Mouse (Mus musculus): Measurements from ENCODE around the gene Pot1a. TPM values are rescaled to one million over a fixed set of nuclear protein-coding genes. Genes with fewer than 3 reads are reported as not detected.

Pot1a gene
- 45.3 and 47.8 TPM in 2 replicates for polyA plus RNA-seq (2014; fragmentation: Nextera tagmentation; extraction: Ambion mirVana)

GRCm38 (mm10) chr6:25808806-25809495 is at the start of gene Pot1a:
Pot1a (minus strand) TSS chr6:25809246.
- Histone ChIP-seq H3K4me2 (ENCODE audit: low read depth) (peak within 1 kb of the TSS; percentile 47), H3K9ac (ENCODE audit: low read length) (peak within 1 kb of the TSS; percentile 77), H3K27ac (ENCODE audit: low read depth, low read length) (peak within 1 kb of the TSS; percentile 67), H3K36me3 (ENCODE audit: control insufficient read depth, insufficient read depth, low read length) (no peaks in the 10 kb centered on the region), H3K27me3 (ENCODE audit: control insufficient read depth, insufficient read depth, low read length) (no peaks in the 10 kb centered on the region), H3K4me3 (ENCODE audit: low read depth, low read length) (peak within 1 kb of the TSS; percentile 61), H3K4me1 (ENCODE audit: control insufficient read depth, insufficient read depth, low read length) (0 out of 2 replicates have a peak, but pooled peaks cover 2% of the 10 kb centered on the region), H3K9me3 (ENCODE audit: control insufficient read depth, low read length) (no peaks in the 10 kb centered on the region)
- DNase-seq (ENCODE audit: low spot score) (peak; percentile 98), ATAC-seq (ENCODE audit: insufficient read depth, low FRiP score, low TSS enrichment) (peak; percentile 98)
- under 1% methylated on average over 34 of the region's 34 CpGs for WGBS

GRCm38 (mm10) chr6:25836261-25836660 is 27.2 kb upstream of the Pot1a start:
- 33% methylated on average over 2 of the region's 2 CpGs for WGBS
- Histone ChIP-seq H3K9ac (ENCODE audit: low read length) (no peak overlapping the region), H3K4me2 (ENCODE audit: low read depth) (no peak overlapping the region), H3K4me1 (ENCODE audit: control insufficient read depth, insufficient read depth, low read length) (no peaks in the 10 kb centered on the region), H3K9me3 (ENCODE audit: control insufficient read depth, low read length) (no peaks in the 10 kb centered on the region), H3K4me3 (ENCODE audit: low read depth, low read length) (no peak overlapping the region), H3K27ac (ENCODE audit: low read depth, low read length) (no peak overlapping the region), H3K36me3 (ENCODE audit: control insufficient read depth, insufficient read depth, low read length) (no peaks in the 10 kb centered on the region), H3K27me3 (ENCODE audit: control insufficient read depth, insufficient read depth, low read length) (no peaks in the 10 kb centered on the region)
- DNase-seq (ENCODE audit: low spot score) (no peak), ATAC-seq (ENCODE audit: insufficient read depth, low FRiP score, low TSS enrichment) (no peak)

DNA sequence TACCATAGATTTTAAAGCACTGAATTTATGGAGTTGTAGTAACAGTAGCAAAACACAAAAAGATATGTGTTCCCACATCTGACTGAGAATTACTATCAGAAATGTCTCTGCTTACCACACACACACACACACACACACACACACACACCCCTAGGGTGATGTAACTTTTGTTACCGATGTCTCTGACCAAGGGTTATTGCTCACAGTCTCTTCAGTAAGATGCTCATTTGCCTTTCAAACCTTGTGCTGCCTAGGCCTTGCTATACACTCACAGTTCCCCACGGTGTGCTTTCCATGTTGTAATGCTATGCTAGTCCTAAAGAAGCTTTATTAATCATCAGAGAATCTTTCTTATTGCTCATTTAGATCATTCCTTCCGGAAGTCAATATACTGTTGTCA is 3.0 kb downstream of the Pot1a start:
- WGBS, result 89% methylated on average over 3 of the region's 3 CpGs

GRCm38 (mm10) chr6:25802269-25802668 is 6.8 kb downstream of the Pot1a start:
- Histone ChIP-seq H3K9me3 (ENCODE audit: control insufficient read depth, low read length) (no peaks in the 10 kb centered on the region), H3K4me3 (ENCODE audit: low read depth, low read length) (no peak overlapping the region), H3K27ac (ENCODE audit: low read depth, low read length) (no peak overlapping the region), H3K9ac (ENCODE audit: low read length) (no peak overlapping the region), H3K27me3 (ENCODE audit: control insufficient read depth, insufficient read depth, low read length) (no peaks in the 10 kb centered on the region), H3K36me3 (ENCODE audit: control insufficient read depth, insufficient read depth, low read length) (no peaks in the 10 kb centered on the region), H3K4me2 (ENCODE audit: low read depth) (no peak overlapping the region), H3K4me1 (ENCODE audit: control insufficient read depth, insufficient read depth, low read length) (0 out of 2 replicates have a peak, but pooled peaks cover under 1% of the 10 kb centered on the region)
- DNase-seq (ENCODE audit: low spot score) (no peak), ATAC-seq (ENCODE audit: insufficient read depth, low FRiP score, low TSS enrichment) (no peak)
- WGBS, result 96% methylated on average over 3 of the region's 3 CpGs

More for the DNA sequence above, 3.0 kb downstream of the Pot1a start:
- ATAC-seq (ENCODE audit: insufficient read depth, low FRiP score, low TSS enrichment), result no peak
- H3K4me1 ChIP-seq (ENCODE audit: control insufficient read depth, insufficient read depth, low read length), result 0 out of 2 replicates have a peak, but pooled peaks cover 2% of the 10 kb centered on the region
- no peak overlapping the region for H3K4me3 ChIP-seq (ENCODE audit: low read depth, low read length)
- H3K9ac ChIP-seq (ENCODE audit: low read length), result no peak overlapping the region
- no peaks in the 10 kb centered on the region for H3K36me3 ChIP-seq (ENCODE audit: control insufficient read depth, insufficient read depth, low read length)
- no peak for DNase-seq (ENCODE audit: low spot score)
- no peaks in the 10 kb centered on the region for H3K27me3 ChIP-seq (ENCODE audit: control insufficient read depth, insufficient read depth, low read length)
- H3K4me2 ChIP-seq (ENCODE audit: low read depth), result no peak overlapping the region
- no peak overlapping the region for H3K27ac ChIP-seq (ENCODE audit: low read depth, low read length)
- H3K9me3 ChIP-seq (ENCODE audit: control insufficient read depth, low read length), result no peaks in the 10 kb centered on the region

DNA sequence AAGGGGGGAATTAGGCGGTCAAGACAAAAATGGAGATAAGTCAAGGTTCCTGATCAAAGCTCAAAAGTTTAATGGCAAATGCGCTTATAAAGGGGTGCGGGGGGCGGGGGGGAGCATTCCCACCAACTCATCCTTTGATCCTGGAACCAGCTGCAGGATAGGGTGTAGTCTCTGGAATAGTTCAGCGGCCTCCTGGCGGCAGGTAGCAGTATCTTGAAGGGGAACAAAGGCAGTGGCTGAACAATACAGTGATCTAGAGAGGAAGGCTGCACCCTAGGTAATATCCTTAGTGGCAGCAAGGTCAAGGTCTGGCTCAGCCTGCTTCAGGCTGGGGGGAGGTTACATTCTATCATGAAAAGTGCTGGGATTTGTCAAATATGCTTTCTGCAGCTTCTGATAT is 7.8 kb downstream of the Pot1a start:
- Histone ChIP-seq H3K4me2 (ENCODE audit: low read depth) (no peak overlapping the region), H3K27me3 (ENCODE audit: control insufficient read depth, insufficient read depth, low read length) (no peaks in the 10 kb centered on the region), H3K9me3 (ENCODE audit: control insufficient read depth, low read length) (no peaks in the 10 kb centered on the region), H3K4me1 (ENCODE audit: control insufficient read depth, insufficient read depth, low read length) (no peaks in the 10 kb centered on the region), H3K36me3 (ENCODE audit: control insufficient read depth, insufficient read depth, low read length) (no peaks in the 10 kb centered on the region), H3K27ac (ENCODE audit: low read depth, low read length) (no peak overlapping the region), H3K9ac (ENCODE audit: low read length) (no peak overlapping the region), H3K4me3 (ENCODE audit: low read depth, low read length) (no peak overlapping the region)
- 87% methylated on average over 6 of the region's 6 CpGs for WGBS
- DNase-seq (ENCODE audit: low spot score), result no peak
- ATAC-seq (ENCODE audit: insufficient read depth, low FRiP score, low TSS enrichment), result no peak

GRCm38 (mm10) chr6:25768238-25768637 is 40.8 kb downstream of the Pot1a start:
- Histone ChIP-seq H3K27ac (ENCODE audit: low read depth, low read length) (no peak overlapping the region), H3K4me3 (ENCODE audit: low read depth, low read length) (no peak overlapping the region), H3K4me2 (ENCODE audit: low read depth) (no peak overlapping the region), H3K27me3 (ENCODE audit: control insufficient read depth, insufficient read depth, low read length) (no peaks in the 10 kb centered on the region), H3K36me3 (ENCODE audit: control insufficient read depth, insufficient read depth, low read length) (no peaks in the 10 kb centered on the region; the same call in none of the 2 replicates), H3K9ac (ENCODE audit: low read length) (no peak overlapping the region), H3K4me1 (ENCODE audit: control insufficient read depth, insufficient read depth, low read length) (no peaks in the 10 kb centered on the region), H3K9me3 (ENCODE audit: control insufficient read depth, low read length) (no peaks in the 10 kb centered on the region)
- 90% methylated on average over 3 of the region's 3 CpGs for WGBS
- ATAC-seq (ENCODE audit: insufficient read depth, low FRiP score, low TSS enrichment) (no peak), DNase-seq (ENCODE audit: low spot score) (no peak)

- DNase-seq (ENCODE audit: low spot score) (no peak), ATAC-seq (ENCODE audit: insufficient read depth, low FRiP score, low TSS enrichment) (no peak)
- H3K4me3 ChIP-seq (ENCODE audit: low read depth, low read length), result no peak overlapping the region
- no peaks in the 10 kb centered on the region for H3K4me1 ChIP-seq (ENCODE audit: control insufficient read depth, insufficient read depth, low read length)
- no peaks in the 10 kb centered on the region for H3K27me3 ChIP-seq (ENCODE audit: control insufficient read depth, insufficient read depth, low read length)
- no peak overlapping the region for H3K4me2 ChIP-seq (ENCODE audit: low read depth)
- H3K27ac ChIP-seq (ENCODE audit: low read depth, low read length), result no peak overlapping the region
- H3K9me3 ChIP-seq (ENCODE audit: control insufficient read depth, low read length), result no peaks in the 10 kb centered on the region
- 93% methylated on average over 8 of the region's 8 CpGs for WGBS
- no peaks in the 10 kb centered on the region; the same call in none of the 2 replicates for H3K36me3 ChIP-seq (ENCODE audit: control insufficient read depth, insufficient read depth, low read length)
- H3K9ac ChIP-seq (ENCODE audit: low read length), result no peak overlapping the region
Observed at GRCm38 (mm10) chr6:25767552-25767951, 41.5 kb downstream of the Pot1a start.

DNA sequence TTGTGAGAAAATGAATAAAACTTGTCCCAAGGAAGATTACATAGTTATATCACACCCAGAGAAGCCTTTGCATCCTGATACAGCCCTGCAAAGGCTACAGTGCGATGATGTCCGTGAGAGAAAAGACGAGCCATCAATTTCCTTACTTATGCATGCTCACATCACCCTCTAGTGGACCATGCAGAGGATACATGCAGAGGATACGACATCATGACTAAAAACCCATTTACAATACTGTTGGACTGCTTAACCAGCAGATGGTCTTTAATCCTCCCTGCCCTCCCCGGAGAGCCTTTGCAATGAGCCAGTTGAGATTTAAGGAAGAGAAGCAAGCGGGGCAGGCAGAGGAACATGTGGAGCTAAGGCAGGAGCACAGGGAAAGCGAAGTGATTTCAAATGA is 42.0 kb downstream of the Pot1a start:
- H3K36me3 ChIP-seq (ENCODE audit: control insufficient read depth, insufficient read depth, low read length), result no peaks in the 10 kb centered on the region; the same call in none of the 2 replicates
- DNase-seq (ENCODE audit: low spot score) (peak; percentile 40), ATAC-seq (ENCODE audit: insufficient read depth, low FRiP score, low TSS enrichment) (peak; percentile 77)
- H3K4me2 ChIP-seq (ENCODE audit: low read depth), result no peak overlapping the region
- H3K9me3 ChIP-seq (ENCODE audit: control insufficient read depth, low read length), result no peaks in the 10 kb centered on the region
- H3K4me3 ChIP-seq (ENCODE audit: low read depth, low read length), result no peak overlapping the region
- no peak overlapping the region for H3K9ac ChIP-seq (ENCODE audit: low read length)
- H3K4me1 ChIP-seq (ENCODE audit: control insufficient read depth, insufficient read depth, low read length), result no peaks in the 10 kb centered on the region
- H3K27me3 ChIP-seq (ENCODE audit: control insufficient read depth, insufficient read depth, low read length), result no peaks in the 10 kb centered on the region
- 68% methylated on average over 7 of the region's 7 CpGs for WGBS
- H3K27ac ChIP-seq (ENCODE audit: low read depth, low read length), result no peak overlapping the region

DNA sequence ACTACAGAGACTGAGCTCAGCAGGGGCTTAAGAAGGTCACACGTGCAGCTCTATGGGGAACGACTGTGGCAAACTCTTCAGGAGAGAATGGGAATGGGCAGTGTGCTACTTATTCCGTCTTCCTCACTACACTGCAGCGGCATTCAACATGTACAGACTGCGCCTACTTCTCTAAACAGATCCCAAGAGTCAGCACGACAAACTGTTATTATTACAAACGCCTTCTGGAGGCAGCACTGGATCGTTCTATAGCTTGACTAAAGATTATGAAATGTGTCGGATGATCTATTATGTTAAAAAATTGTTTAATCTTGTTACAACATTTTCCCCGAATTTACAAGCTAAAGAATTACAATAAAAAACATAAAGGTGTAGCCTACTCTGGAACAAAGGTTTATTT is 42.8 kb downstream of the Pot1a start:
- Histone ChIP-seq H3K27ac (ENCODE audit: low read depth, low read length) (no peak overlapping the region), H3K4me2 (ENCODE audit: low read depth) (no peak overlapping the region), H3K9me3 (ENCODE audit: control insufficient read depth, low read length) (no peaks in the 10 kb centered on the region), H3K4me1 (ENCODE audit: control insufficient read depth, insufficient read depth, low read length) (no peaks in the 10 kb centered on the region), H3K36me3 (ENCODE audit: control insufficient read depth, insufficient read depth, low read length) (no peaks in the 10 kb centered on the region; the same call in none of the 2 replicates), H3K9ac (ENCODE audit: low read length) (no peak overlapping the region), H3K27me3 (ENCODE audit: control insufficient read depth, insufficient read depth, low read length) (no peaks in the 10 kb centered on the region), H3K4me3 (ENCODE audit: low read depth, low read length) (no peak overlapping the region)
- ATAC-seq (ENCODE audit: insufficient read depth, low FRiP score, low TSS enrichment) (no peak), DNase-seq (ENCODE audit: low spot score) (no peak)
- WGBS, result 88% methylated on average over 10 of the region's 10 CpGs
